Mouse (Mus musculus) T-helper 1 cell (primary cell): Measurements from ENCODE around the gene Stmnd1.
"Not testable (repeated sequence)": the region's sequence is repeated elsewhere in the genome, so short reads cannot be mapped to it uniquely, and the experiment has no call there.

Source experiments
- in situ Hi-C: fragments of 300-600 bp; cut with MboI, MseI; formaldehyde crosslinking; loops from one replicate; pipeline ENCODE4 v1.15.1; 2025; ENCODE audit warnings: high pct_unique_total_duplicates

Stmnd1 gene

DNA sequence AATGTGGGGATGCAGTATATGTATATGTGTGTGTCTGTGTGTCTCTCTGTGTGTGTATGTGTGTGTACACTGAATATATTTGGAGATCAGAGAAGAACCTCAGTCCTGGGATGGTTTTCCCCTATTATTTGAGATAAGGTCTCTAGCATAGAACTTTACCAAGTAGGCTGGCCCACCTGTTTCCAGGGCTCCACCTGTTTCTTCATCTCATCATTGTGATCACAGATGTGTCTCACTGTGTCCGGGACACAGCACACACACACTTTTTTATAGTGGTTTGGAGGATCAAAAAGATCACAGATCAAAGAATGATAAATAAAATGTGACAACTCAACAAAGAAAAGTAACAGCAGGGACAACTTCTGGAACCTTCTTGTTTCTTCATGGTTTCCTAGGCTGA, 17.0 kb downstream of the Stmnd1 start:
- in situ Hi-C loops: no loop called here

DNA sequence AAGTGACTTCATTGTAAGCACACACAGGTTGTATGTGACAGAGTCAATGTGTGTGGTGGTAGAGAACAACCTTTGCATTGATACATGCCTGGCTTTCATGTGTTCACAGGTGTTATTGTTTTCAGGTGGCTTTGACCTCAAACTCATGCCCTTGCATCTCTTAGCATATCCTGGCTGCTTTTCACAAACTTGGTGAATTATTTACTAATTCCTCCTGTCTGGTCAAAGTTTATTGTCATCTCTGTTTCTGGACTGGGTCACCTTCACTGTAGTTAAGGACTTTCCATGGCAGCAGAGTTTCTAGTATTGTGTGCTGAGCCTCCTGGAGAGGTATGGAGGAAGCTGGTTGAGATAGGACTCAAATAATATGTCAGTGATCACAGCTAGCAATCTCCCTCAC, 20.8 kb downstream of the Stmnd1 start:
- in situ Hi-C loops: no loop called here

DNA sequence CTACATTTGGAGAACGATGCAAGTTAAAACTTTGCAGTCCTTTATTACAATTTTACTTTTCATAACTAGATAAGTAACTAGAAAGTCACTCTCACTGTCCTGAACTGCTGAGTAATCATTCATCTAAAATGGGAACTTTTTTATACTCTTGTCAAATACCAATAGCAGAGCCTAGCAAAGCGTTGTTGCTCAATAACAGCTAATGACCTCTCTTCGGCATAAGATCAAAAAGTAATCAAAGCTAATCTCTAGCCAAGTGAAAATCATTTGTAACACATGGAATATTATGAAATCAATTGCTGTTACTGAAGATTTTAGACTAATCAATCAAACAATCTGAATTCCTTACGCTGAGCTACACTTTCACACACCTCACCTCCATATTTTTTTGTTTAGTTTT, 24.2 kb downstream of the Stmnd1 start:
- in situ Hi-C loops: no loop called here

DNA sequence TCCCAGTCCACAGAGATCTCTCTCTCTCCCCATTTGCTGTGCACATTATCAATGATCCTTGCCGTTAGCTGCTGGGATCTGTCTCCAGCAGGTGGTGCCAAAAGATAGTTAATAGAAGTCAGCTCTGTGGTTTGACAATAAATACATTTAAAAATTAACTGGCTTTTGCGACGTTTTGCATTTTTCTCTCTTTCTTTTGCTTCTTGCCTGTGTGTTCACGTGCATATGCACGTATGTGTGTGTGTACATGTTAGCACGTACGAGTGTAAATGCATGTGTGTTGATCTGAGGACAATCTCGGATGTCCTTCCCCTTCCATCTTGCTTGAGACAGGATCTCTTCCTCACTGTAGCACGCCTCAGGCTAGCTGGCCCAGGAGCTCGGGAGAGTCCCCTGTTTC, 37.3 kb downstream of the Stmnd1 start:
- in situ Hi-C loops: loop anchor here (5.0 kb wide), 3 partner anchors 92 to 492 kb away; no protein-coding TSS in a partner anchor

DNA sequence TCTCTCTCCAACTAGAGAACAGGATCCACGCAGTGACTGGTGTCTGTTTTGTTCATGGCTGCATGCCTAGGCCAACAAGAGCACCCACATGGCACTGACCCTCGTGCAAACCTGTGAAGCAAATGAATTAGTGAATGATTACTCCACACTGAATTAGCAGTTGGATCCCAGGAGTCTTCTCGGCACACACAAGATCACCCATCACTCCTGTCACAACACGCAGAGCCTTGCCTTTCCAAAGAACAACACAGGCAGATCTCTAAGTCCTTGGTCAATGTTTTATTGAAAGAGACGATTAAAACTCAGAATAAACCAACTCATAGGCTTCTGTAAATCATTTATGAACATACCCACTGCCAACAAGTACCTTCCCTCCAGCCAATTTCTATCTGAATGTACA, 39.7 kb downstream of the Stmnd1 start:
- in situ Hi-C loops: loop anchor here (5.0 kb wide), 3 partner anchors 89 to 489 kb away; no protein-coding TSS in a partner anchor

DNA sequence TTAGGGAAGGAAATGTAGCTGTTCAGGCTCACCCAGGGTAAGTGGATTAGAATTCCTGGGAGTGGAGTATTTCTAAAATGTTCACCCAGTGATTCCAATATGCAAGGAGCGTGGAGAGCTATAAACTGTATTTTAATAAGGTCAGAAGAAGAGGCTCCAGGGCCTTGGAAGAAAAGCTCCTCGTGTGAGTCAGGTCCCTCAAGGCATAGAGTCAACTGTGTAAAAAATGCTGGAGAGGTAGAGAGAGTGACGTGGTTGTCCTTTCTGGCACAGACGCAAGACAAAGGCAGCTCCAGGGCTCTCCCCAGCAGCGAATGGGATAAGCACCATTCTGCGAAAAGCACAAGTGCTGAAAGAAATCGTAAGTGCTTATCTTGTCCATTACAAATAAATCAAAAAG, 41.6 kb downstream of the Stmnd1 start:
- in situ Hi-C loops: no loop called here

DNA sequence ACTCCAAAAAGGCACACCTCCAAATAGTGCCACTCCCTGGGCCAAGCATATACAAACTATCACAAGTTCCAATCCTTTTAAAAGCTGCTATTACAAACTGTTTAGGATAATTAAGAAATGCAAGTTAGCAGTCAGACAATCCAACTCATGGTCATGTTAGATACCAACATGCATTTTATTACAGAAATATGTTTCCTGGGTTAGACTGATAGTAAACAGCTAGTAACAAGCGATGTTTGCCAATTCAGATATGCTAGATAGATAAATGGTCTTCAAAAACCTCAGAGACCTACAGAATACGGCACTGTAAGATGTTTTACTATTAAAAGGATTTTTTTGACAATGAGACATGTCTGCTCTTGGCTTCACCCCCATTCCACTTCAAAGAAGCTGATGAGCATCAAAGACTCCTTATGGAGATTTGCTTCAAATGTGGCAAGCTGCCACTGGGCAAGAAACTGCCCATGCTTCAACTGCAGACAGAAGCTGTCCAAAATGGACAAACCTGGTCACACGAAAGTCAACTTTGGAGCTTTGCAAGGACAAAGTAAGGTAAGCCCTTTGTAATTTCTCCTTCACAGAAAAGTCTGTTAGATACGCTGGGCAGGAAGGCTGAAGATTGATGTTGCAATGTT, 52.9 kb downstream of the Stmnd1 start:
- in situ Hi-C loops: no loop called here

DNA sequence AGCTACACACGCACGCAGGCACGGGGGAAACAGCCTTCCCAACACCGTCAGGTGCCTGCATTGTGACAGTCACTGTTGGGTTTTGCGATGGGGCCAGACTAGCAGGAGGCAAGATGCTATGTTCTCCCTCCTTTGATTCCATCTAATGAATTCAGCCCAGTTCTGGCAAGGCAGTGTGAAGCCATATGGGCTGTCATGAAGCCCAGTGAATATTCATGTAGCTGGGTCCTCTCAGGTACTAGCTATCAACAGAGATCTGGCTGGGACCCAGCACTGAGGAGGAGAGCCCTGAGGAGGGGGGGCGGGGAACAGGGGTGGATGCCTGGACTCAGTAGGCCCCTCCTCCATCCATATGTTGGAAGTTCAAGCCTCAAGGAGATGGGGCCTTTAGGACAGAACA, 61.5 kb downstream of the Stmnd1 start:
- in situ Hi-C loops: no loop called here

DNA sequence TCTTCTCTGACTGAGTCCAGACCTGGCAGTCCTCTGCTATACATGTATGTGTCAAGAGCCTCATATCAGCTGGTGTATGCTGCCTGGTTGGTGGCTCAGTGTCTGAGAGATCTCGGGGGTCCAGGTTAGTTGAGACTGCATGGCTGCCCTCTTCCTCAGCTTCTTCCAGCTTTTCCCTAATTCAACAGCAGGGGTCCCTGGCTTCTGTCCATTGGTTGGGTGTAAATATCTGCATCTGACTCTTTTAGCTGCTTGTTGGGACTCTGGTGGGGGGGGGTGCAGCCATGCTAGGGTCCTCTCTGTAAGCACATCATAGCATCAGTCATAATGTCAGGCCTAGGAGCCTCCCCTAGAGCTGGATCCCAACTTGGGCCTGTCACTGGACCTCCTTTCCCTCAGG, 62.8 kb downstream of the Stmnd1 start:
- in situ Hi-C loops: not testable (repeated sequence)

DNA sequence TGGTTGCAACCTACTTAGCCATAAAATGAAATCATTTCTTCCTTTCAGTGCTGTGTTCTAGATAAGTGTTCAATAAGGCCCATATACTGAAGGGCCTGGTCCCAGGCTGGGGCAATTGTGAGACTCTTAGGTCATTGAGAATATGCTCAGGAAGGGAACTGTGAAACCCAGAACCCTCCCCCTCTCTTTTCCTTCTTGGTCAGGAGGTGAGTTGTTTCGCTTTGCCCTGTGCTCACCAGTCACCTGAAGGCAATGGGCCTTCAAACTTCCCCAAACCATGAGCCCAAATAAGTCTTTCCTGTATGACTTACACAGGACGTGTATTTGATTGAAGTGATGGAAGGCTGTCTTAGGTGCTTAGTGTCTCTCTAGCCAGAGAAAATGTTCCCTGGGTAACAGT, 64.3 kb downstream of the Stmnd1 start:
- in situ Hi-C loops: no loop called here

DNA sequence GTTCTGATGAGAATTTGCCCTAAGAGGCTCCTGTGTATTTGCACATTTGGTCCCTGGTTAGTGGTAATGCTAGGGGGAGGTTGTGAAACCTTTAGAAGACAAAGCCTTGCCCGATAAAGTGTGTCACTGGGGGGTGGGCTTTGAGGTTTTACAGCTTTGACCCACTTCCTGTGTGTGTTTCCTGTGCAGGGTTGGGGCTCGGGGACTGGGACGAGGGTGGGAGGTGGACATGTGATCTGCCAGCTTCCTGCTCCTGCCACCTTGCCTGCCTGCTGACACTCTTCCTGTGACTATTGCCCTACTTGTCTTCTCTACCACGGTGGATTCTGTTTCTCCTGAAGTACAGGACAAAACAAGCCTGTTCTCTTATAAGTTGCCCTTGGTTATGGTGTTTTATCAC, 66.4 kb downstream of the Stmnd1 start:
- in situ Hi-C loops: no loop called here

DNA sequence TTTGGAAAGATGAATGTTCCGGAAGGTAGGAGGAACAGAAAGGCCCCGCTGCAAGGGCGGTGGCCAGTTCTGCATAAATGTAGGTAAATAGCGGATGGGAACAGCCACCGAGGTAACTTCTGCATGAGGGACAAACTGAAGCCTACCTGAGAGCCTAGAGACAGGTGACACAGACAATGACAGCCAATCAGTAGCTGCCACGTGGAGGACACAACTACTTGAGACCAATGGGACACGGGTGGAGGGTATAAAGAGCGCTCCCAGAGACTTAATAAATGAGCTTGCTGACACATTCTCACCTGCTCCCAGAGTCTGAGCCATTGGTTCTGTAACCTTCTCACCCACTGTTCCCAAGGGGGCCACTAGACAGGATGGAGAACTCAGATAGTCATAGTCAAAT, 67.1 kb downstream of the Stmnd1 start:
- in situ Hi-C loops: no loop called here

DNA sequence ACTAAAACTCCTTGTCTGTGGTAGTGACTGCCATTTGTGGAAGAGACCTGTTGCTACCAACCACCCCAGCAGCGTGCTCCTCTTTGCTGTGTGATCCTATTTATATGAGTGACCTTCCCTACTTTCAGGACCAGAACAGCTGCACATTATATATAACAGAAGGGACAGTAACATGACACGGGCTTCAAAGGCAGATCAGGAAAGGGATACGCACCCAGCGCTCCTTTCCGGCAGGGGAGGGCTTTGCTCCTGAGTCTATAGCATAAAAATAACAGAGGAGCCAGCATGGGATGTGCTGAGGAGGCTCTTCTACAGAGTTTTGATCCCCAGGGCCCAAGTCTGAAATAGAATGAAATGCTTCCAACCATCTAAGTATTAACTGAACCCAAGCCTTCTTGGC, 67.9 kb downstream of the Stmnd1 start:
- in situ Hi-C loops: no loop called here

DNA sequence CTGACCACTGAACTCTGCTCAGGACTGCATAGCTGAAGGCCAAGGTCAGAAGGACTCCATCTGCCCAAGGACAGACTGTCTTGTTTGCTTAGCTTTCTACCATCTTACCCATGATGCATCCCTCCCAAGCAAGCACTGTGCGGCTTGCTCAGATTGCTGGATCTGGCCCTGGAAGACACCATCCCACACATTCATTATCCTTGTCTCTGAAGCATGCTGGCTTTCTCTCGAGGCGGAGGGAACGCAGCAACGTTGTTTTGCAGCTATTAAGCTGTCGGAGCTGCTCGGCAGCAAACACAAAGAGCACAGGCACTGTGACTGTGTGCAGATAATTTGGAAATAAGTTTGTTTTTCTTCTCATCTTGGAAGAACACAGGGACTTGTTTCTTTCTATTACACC, 69.7 kb downstream of the Stmnd1 start:
- in situ Hi-C loops: no loop called here

DNA sequence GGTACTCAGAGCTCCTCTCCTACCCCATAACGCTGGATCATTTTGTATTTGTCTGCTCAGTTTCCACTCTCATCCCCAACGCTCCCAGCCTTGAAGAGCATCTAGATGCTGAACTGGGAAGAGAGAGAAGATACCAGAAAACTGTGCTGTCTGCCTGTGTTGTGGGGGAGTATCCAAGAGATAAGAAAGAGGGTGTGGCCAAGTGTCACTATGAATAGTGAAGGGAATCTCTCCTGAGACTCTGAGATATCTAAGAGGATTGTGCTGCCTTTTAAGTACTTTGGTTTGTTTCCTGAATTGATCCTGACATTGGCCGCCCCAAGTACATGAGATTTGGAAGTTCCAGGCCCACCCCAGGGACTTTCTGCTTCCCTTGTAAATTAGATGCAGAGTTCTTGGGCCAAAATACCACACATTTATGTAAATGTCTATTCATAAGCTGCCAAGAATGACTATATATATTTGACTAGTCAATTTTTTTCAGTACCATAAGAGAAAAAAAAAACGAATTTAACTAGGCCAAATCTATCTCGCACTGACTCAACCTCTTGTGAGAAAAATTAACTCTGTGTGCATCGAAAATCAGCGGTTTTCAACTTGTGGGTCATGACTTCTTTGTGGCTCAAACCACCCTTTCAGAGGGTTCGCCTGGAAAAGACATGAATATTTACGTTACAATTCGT, 73.5 kb downstream of the Stmnd1 start:
- in situ Hi-C loops: no loop called here

DNA sequence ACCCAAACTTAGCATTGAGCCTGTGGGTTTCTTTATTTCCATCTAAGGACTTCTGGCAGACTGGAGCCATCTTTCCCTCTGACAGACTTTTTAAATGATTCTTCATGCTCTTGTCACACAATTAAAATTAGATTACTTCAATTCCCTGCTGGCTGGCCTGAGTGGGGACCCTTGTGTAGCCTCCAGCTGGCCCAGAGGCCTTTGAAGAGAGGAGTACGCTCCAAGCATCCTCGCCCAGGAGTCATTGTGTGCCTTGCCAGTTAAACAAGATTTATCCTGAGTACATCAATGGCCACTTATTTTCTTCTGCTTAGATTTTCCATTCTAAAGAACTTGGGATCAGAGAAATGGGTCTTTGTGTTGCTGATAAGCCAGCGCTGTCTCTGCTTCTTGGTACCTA, 76.1 kb downstream of the Stmnd1 start:
- in situ Hi-C loops: no loop called here
